Mouse (Mus musculus) T-helper 17 cell (primary cell): ENCODE measurements around the gene Bri3bp.

Source experiments
- in situ Hi-C, 2 experiments: fragments of 300-600 bp; cut with MboI, MseI; formaldehyde crosslinking; loops; 1 replicate in 1 of 2; 2 replicates in 1 of 2; pipeline ENCODE4 v1.15.1; 2025; ENCODE audit warnings: high pct_unique_total_duplicates in 2 of 2

Bri3bp gene

GRCm38 (mm10) chr5:125448631-125449030 is 7.3 kb downstream of the Bri3bp start:
- in situ Hi-C loops = no loop called here

GRCm38 (mm10) chr5:125449306-125449705 is 7.9 kb downstream of the Bri3bp start:
- in situ Hi-C loops = no loop called here

- in situ Hi-C loops = no loop called here
These were observed 11.2 kb downstream of the Bri3bp start for GRCm38 (mm10) chr5:125452573-125452972.

GRCm38 (mm10) chr5:125456100-125456499 is 14.7 kb downstream of the Bri3bp start:
- in situ Hi-C loops = no loop called here

GRCm38 (mm10) chr5:125457538-125457937 is 16.2 kb downstream of the Bri3bp start:
- in situ Hi-C loops = no loop called here

- in situ Hi-C loops = no loop called here
These were observed 19.2 kb downstream of the Bri3bp start for GRCm38 (mm10) chr5:125460574-125460973.

- in situ Hi-C loops = no loop called here
These were observed 20.6 kb downstream of the Bri3bp start for GRCm38 (mm10) chr5:125461868-125462445.

- in situ Hi-C loops = no loop called here
These were observed 23.8 kb downstream of the Bri3bp start for GRCm38 (mm10) chr5:125465192-125465591.

- in situ Hi-C loops = no loop called here
These were observed 24.3 kb downstream of the Bri3bp start for GRCm38 (mm10) chr5:125465701-125466106.

GRCm38 (mm10) chr5:125466483-125466882 is 25.1 kb downstream of the Bri3bp start:
- in situ Hi-C loops = no loop called here

GRCm38 (mm10) chr5:125467261-125467660 is 25.9 kb downstream of the Bri3bp start:
- in situ Hi-C loops = no loop called here

- in situ Hi-C loops = loop anchor here in 1 of 2 experiments (5.0 kb wide), 1 partner anchor 58 kb away; no protein-coding TSS in a partner anchor
These were observed 29.3 kb downstream of the Bri3bp start for GRCm38 (mm10) chr5:125470713-125471112.

- in situ Hi-C loops = loop anchor here in 1 of 2 experiments (5.0 kb wide), 1 partner anchor 61 kb away; no protein-coding TSS in a partner anchor
These were observed 31.6 kb downstream of the Bri3bp start for GRCm38 (mm10) chr5:125472796-125473475.

GRCm38 (mm10) chr5:125475030-125475429 is 33.7 kb downstream of the Bri3bp start:
- in situ Hi-C loops = no loop called here

GRCm38 (mm10) chr5:125475601-125476285 is 34.4 kb downstream of the Bri3bp start, which contains the start of gene Aacs:
Gene Aacs, plus strand, starts transcription at chr5:125475814.
- in situ Hi-C loops = no loop called here

- in situ Hi-C loops = no loop called here
These were observed 34.9 kb downstream of the Bri3bp start for GRCm38 (mm10) chr5:125476286-125476625.

GRCm38 (mm10) chr5:125476799-125477198 is 35.4 kb downstream of the Bri3bp start:
- in situ Hi-C loops = no loop called here

- in situ Hi-C loops = no loop called here
These were observed 36.2 kb downstream of the Bri3bp start for GRCm38 (mm10) chr5:125477533-125477932.

- in situ Hi-C loops = no loop called here
These were observed 36.7 kb downstream of the Bri3bp start for GRCm38 (mm10) chr5:125478037-125478436.

- in situ Hi-C loops = no loop called here
These were observed 38.0 kb downstream of the Bri3bp start for GRCm38 (mm10) chr5:125479376-125479775.

GRCm38 (mm10) chr5:125480434-125481231 is 39.3 kb downstream of the Bri3bp start:
- in situ Hi-C loops = no loop called here

- in situ Hi-C loops = no loop called here
These were observed 41.1 kb downstream of the Bri3bp start for GRCm38 (mm10) chr5:125482474-125482873.
